19 mouse cellular contexts compared by ENCODE assay signal in genomic region chr6:112812884-112813283, GRCm38 (mm10).
DNase-seq lines count a peak whose midpoint lies in the region; ATAC-seq and TF ChIP-seq lines count a peak whose summit lies in the region.
"Had no signal": no experiment of that assay in that cellular context is flagged by ENCODE, and none has a peak within 500 bp of the region (broad histone marks: within the 10 kb centered on the region; RNA-seq: fewer than 3 reads in every experiment).

No protein-coding gene starts in this region.

- H3K27me3 ChIP-seq in forebrain, embryonic 13.5 days, result no peaks in the 10 kb centered on the region
- H3K27me3 ChIP-seq in forebrain, postnatal 0 days (ENCODE audit: insufficient read depth, low read length), result no peaks in the 10 kb centered on the region
- H3K27me3 ChIP-seq in hindbrain, embryonic 15.5 days, result no peaks in the 10 kb centered on the region
- H3K27me3 ChIP-seq in hindbrain, embryonic 16.5 days (replicated peaks; ENCODE audit: control insufficient read depth, insufficient read depth, low read length), result no peaks in the 10 kb centered on the region
- H3K27me3 ChIP-seq in midbrain, embryonic 11.5 days (ENCODE audit: control insufficient read depth, insufficient read depth, low read length), result no peaks in the 10 kb centered on the region
- H3K27me3 ChIP-seq in midbrain, postnatal 0 days (ENCODE audit: insufficient read depth, low read length), result no peaks in the 10 kb centered on the region
- H3K27me3 ChIP-seq in midbrain, embryonic 13.5 days, result no peaks in the 10 kb centered on the region
- H3K27me3 ChIP-seq: forebrain, embryonic 15.5 days; heart, embryonic 15.5 days had no signal

- no peaks in the 10 kb centered on the region for H3K9me3 ChIP-seq in forebrain, embryonic 13.5 days (replicated peaks)
- no peaks in the 10 kb centered on the region for H3K9me3 ChIP-seq in forebrain, postnatal 0 days (ENCODE audit: low read length)
- no peaks in the 10 kb centered on the region for H3K9me3 ChIP-seq in hindbrain, embryonic 15.5 days
- H3K9me3 ChIP-seq in hindbrain, embryonic 16.5 days (ENCODE audit: control insufficient read depth, low read length), result no peaks in the 10 kb centered on the region
- no peaks in the 10 kb centered on the region for H3K9me3 ChIP-seq in midbrain, embryonic 11.5 days (ENCODE audit: control insufficient read depth, low read length)
- H3K9me3 ChIP-seq in midbrain, postnatal 0 days (ENCODE audit: low read length), result no peaks in the 10 kb centered on the region
- H3K9me3 ChIP-seq in midbrain, embryonic 13.5 days, result no peaks in the 10 kb centered on the region
- H3K9me3 ChIP-seq: embryonic facial prominence, embryonic 10.5 days; forebrain, embryonic 15.5 days; heart, embryonic 15.5 days had no signal

- peaks cover 7% of the 10 kb centered on the region for H3K36me3 ChIP-seq in forebrain, embryonic 13.5 days (ENCODE audit: poor library complexity, severe bottlenecking)
- peaks cover 15% of the 10 kb centered on the region for H3K36me3 ChIP-seq in forebrain, postnatal 0 days (ENCODE audit: insufficient read depth)
- 0 out of 2 replicates have a peak, but pooled peaks cover 3% of the 10 kb centered on the region for H3K36me3 ChIP-seq in hindbrain, embryonic 15.5 days
- no peaks in the 10 kb centered on the region for H3K36me3 ChIP-seq in hindbrain, embryonic 16.5 days (ENCODE audit: control insufficient read depth, insufficient read depth, low read length)
- H3K36me3 ChIP-seq in midbrain, embryonic 11.5 days (ENCODE audit: control insufficient read depth, insufficient read depth, low read length), result no peaks in the 10 kb centered on the region; the same call in 1 of the 2 replicates
- H3K36me3 ChIP-seq in midbrain, postnatal 0 days (ENCODE audit: insufficient read depth, low read length), result 0 out of 2 replicates have a peak, but pooled peaks cover 4% of the 10 kb centered on the region
- H3K36me3 ChIP-seq in midbrain, embryonic 13.5 days, result peaks cover 23% of the 10 kb centered on the region
- H3K36me3 ChIP-seq: embryonic facial prominence, embryonic 10.5 days; forebrain, embryonic 15.5 days; heart, embryonic 15.5 days had no signal

- peaks cover 60% of the 10 kb centered on the region for H3K4me1 ChIP-seq in forebrain, embryonic 13.5 days
- H3K4me1 ChIP-seq in forebrain, postnatal 0 days (ENCODE audit: insufficient read depth), result peaks cover 17% of the 10 kb centered on the region
- H3K4me1 ChIP-seq in hindbrain, embryonic 15.5 days (replicated peaks), result peaks cover 53% of the 10 kb centered on the region
- peaks cover 33% of the 10 kb centered on the region for H3K4me1 ChIP-seq in hindbrain, embryonic 16.5 days (ENCODE audit: control insufficient read depth, insufficient read depth, low read depth, low read length)
- H3K4me1 ChIP-seq in midbrain, embryonic 11.5 days (ENCODE audit: control insufficient read depth, insufficient read depth, low read length), result peaks cover 67% of the 10 kb centered on the region
- H3K4me1 ChIP-seq in midbrain, postnatal 0 days (ENCODE audit: insufficient read depth, low read length), result peaks cover 24% of the 10 kb centered on the region
- peaks cover 95% of the 10 kb centered on the region for H3K4me1 ChIP-seq in midbrain, embryonic 13.5 days (replicated peaks)
- H3K4me1 ChIP-seq: heart, embryonic 15.5 days had no signal

- H3K4me2 ChIP-seq in forebrain, embryonic 13.5 days, result no peak overlapping the region
- H3K4me2 ChIP-seq in forebrain, postnatal 0 days (ENCODE audit: low read depth), result no peak overlapping the region
- H3K4me2 ChIP-seq in hindbrain, embryonic 15.5 days, result no peak overlapping the region
- no peak overlapping the region for H3K4me2 ChIP-seq in hindbrain, embryonic 16.5 days (ENCODE audit: low read length)
- no peak overlapping the region for H3K4me2 ChIP-seq in midbrain, embryonic 11.5 days
- no peak overlapping the region for H3K4me2 ChIP-seq in midbrain, postnatal 0 days (ENCODE audit: low read depth, low read length, poor library complexity, severe bottlenecking)
- H3K4me2 ChIP-seq in midbrain, embryonic 13.5 days (replicated peaks), result no peak overlapping the region
- H3K4me2 ChIP-seq: forebrain, embryonic 15.5 days; heart, embryonic 11.5 days; heart, embryonic 15.5 days had no signal

- TF ChIP-seq CTCF in forebrain, postnatal 0 days (IDR thresholded peaks at IDR 0.05; ENCODE audit: low read depth), result no peak
- no peak for TF ChIP-seq CTCF in midbrain, postnatal 0 days (IDR thresholded peaks at IDR 0.05)

- WGBS in forebrain, embryonic 13.5 days, result 94% methylated on average over 7 of the region's 7 CpGs
- WGBS in forebrain, postnatal 0 days, result 92% methylated on average over 7 of the region's 7 CpGs
- 92% methylated on average over 7 of the region's 7 CpGs for WGBS in hindbrain, embryonic 15.5 days
- 92% methylated on average over 7 of the region's 7 CpGs for WGBS in hindbrain, embryonic 16.5 days
- 92% methylated on average over 7 of the region's 7 CpGs for WGBS in midbrain, embryonic 11.5 days
- WGBS in midbrain, postnatal 0 days, result 94% methylated on average over 7 of the region's 7 CpGs
- WGBS in midbrain, embryonic 13.5 days, result 95% methylated on average over 7 of the region's 7 CpGs

- ATAC-seq in forebrain, embryonic 13.5 days, result no peak
- no peak for ATAC-seq in forebrain, postnatal 0 days
- no peak for ATAC-seq in hindbrain, embryonic 15.5 days (ENCODE audit: low FRiP score, low read depth)
- ATAC-seq in hindbrain, embryonic 16.5 days, result no peak
- no peak for ATAC-seq in midbrain, embryonic 11.5 days (ENCODE audit: low FRiP score)
- ATAC-seq in midbrain, postnatal 0 days (ENCODE audit: low FRiP score), result no peak
- ATAC-seq in midbrain, embryonic 13.5 days, result no peak
- ATAC-seq: forebrain, embryonic 15.5 days had no signal

- DNase-seq in forebrain, postnatal 0 days, result no peak
- no peak for DNase-seq in midbrain, embryonic 11.5 days (ENCODE audit: low spot score, missing footprints)
- no peak for DNase-seq in midbrain, postnatal 0 days (ENCODE audit: low spot score)
- no peak for DNase-seq in cerebellum, postnatal 4 days (ENCODE audit: low spot score in 2 of 2)
- DNase-seq: adrenal gland, postnatal 10 days; cerebellum, adult 11 months; cerebellum, adult 9-10 months; cerebellum, postnatal 25 days; gastrocnemius, postnatal 14 days; heart, adult 2 months; heart, postnatal 14 days had no signal

- H3K27ac ChIP-seq in forebrain, embryonic 13.5 days, result 0 out of 2 replicates have a peak overlapping the region, but pooled peaks have one; percentile 45
- no peak overlapping the region for H3K27ac ChIP-seq in forebrain, postnatal 0 days (ENCODE audit: low read depth, low read length)
- 0 out of 2 replicates have a peak overlapping the region, but pooled peaks have one; percentile 16 for H3K27ac ChIP-seq in hindbrain, embryonic 15.5 days (replicated peaks)
- no peak overlapping the region for H3K27ac ChIP-seq in hindbrain, embryonic 16.5 days (ENCODE audit: low read depth, low read length)
- peak overlapping the region; percentile 7 for H3K27ac ChIP-seq in midbrain, embryonic 11.5 days (ENCODE audit: low read depth, low read length)
- H3K27ac ChIP-seq in midbrain, postnatal 0 days (ENCODE audit: low read depth, low read length), result no peak overlapping the region
- H3K27ac ChIP-seq in midbrain, embryonic 13.5 days, result peak overlapping the region; percentile 96
- H3K27ac ChIP-seq: embryonic facial prominence, embryonic 10.5 days; heart, adult 2 months; heart, embryonic 15.5 days had no signal

- H3K9ac ChIP-seq in forebrain, embryonic 13.5 days, result no peak overlapping the region
- H3K9ac ChIP-seq in forebrain, postnatal 0 days, result no peak overlapping the region
- no peak overlapping the region for H3K9ac ChIP-seq in hindbrain, embryonic 15.5 days
- no peak overlapping the region for H3K9ac ChIP-seq in hindbrain, embryonic 16.5 days (ENCODE audit: low read depth, low read length)
- no peak overlapping the region for H3K9ac ChIP-seq in midbrain, embryonic 11.5 days (ENCODE audit: low read length)
- no peak overlapping the region for H3K9ac ChIP-seq in midbrain, postnatal 0 days (replicated peaks; ENCODE audit: low read length, poor library complexity, severe bottlenecking)
- H3K9ac ChIP-seq in midbrain, embryonic 13.5 days (replicated peaks), result no peak overlapping the region
- H3K9ac ChIP-seq: forebrain, embryonic 15.5 days; heart, embryonic 15.5 days had no signal

- H3K4me3 ChIP-seq in forebrain, embryonic 13.5 days, result no peak overlapping the region
- no peak overlapping the region for H3K4me3 ChIP-seq in forebrain, postnatal 0 days (ENCODE audit: low read depth, low read length)
- no peak overlapping the region for H3K4me3 ChIP-seq in hindbrain, embryonic 15.5 days
- no peak overlapping the region for H3K4me3 ChIP-seq in hindbrain, embryonic 16.5 days (ENCODE audit: low read length)
- no peak overlapping the region for H3K4me3 ChIP-seq in midbrain, embryonic 11.5 days (ENCODE audit: low read depth, low read length)
- no peak overlapping the region for H3K4me3 ChIP-seq in midbrain, postnatal 0 days (ENCODE audit: low read depth, low read length)
- no peak overlapping the region for H3K4me3 ChIP-seq in midbrain, embryonic 13.5 days (replicated peaks)
- H3K4me3 ChIP-seq: embryonic facial prominence, embryonic 10.5 days; forebrain, embryonic 15.5 days; heart, adult 2 months; heart, embryonic 15.5 days had no signal

Comparison
In these comparisons a context has a peak if more than half of its experiments do, and no peak if none do; other contexts are left out.
1. H3K27ac ChIP-seq: peak in forebrain, embryonic 13.5 days (single experiment), hindbrain, embryonic 15.5 days (single experiment), midbrain, embryonic 11.5 days (single experiment) and midbrain, embryonic 13.5 days (single experiment); none in forebrain, postnatal 0 days (single experiment), hindbrain, embryonic 16.5 days (single experiment) and midbrain, postnatal 0 days (single experiment).